Mouse (Mus musculus): ENCODE data around the gene Gtf2ird2. TPM values are rescaled to one million over a fixed set of nuclear protein-coding genes. Genes with fewer than 3 reads are reported as not detected.

Gene Gtf2ird2
- polyA plus RNA-seq, 1 experiment from 2014 or later: 7.7 TPM

DNA sequence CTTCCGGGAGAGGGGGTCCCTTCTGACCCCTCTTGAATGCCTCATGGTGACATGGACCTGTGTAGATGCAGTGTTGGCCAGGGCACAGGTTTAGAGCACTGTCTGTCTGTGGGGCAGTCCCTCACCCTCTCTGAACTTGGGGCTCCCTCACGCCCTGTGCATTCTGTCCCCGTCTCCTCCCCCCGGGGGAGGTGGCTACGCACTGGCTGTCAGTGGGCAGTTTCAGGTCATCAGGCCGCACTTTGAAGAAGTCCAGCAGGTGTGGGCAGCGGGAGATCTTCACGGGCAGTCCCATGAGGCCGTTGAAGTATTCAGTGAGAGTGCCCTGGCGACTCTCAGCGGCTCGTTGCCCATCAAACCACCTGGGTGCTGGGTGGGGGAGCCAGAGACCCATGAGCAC lies 43.1 kb downstream of the Gtf2ird2 start:
- Histone ChIP-seq H3K4me2 (no peak overlapping the region), H3K27ac (no peak overlapping the region), H3K36me3 (no peaks in the 10 kb centered on the region), H3K4me3 (replicated peaks) (no peak overlapping the region), H3K27me3 (replicated peaks) (no peaks in the 10 kb centered on the region; the same call in 1 of the 2 replicates), H3K9ac (no peak overlapping the region), H3K4me1 (peaks cover 12% of the 10 kb centered on the region), H3K9me3 (no peaks in the 10 kb centered on the region)
- no peak for ATAC-seq (ENCODE audit: insufficient read depth, low FRiP score, low read depth)
- 57% methylated on average over 12 of the region's 12 CpGs for WGBS

DNA sequence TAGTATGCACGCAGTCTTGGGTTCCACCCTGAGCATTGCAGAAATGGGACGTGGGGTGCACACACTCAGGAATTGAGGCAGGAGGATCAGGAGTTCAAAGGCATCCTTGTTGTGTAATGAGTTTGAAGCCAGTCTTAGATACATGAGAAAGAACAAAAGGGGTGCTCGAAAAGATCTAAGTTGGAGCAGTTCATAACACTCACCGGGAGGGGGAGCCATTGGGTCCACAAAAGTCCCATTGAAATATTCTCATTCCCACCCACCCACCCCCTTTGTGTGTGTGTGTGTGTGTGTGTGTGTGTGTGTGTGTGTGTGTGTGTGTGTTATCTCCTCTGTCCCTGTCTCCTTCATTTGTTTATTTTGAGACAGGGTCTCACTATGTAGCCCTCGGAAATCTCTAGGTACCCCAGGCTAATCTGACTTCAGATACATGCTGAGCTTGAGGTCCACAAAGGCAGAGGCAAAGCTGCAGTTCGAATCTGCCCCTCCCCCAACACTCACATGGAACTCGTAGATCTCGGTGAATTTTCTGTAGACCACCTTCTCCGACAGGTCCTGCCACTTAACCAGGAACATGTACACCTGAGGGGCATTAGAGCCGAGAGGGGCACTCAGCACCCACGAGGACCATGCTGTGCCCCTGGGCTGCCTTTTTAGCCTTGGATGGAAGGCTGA lies 43.9 kb downstream of the Gtf2ird2 start:
- Histone ChIP-seq H3K27me3 (replicated peaks) (no peaks in the 10 kb centered on the region; the same call in 1 of the 2 replicates), H3K4me3 (replicated peaks) (peak overlapping the region; percentile 11; the same call in 1 of the 2 replicates), H3K27ac (no peak overlapping the region), H3K9ac (no peak overlapping the region), H3K4me1 (0 out of 2 replicates have a peak, but pooled peaks cover 14% of the 10 kb centered on the region), H3K36me3 (no peaks in the 10 kb centered on the region), H3K9me3 (no peaks in the 10 kb centered on the region), H3K4me2 (0 out of 2 replicates have a peak overlapping the region, but pooled peaks have one; percentile 3)
- 44% methylated on average over 10 of the region's 11 CpGs for whole genome bisulfite sequencing
- no peak for ATAC-seq (ENCODE audit: insufficient read depth, low FRiP score, low read depth)

DNA sequence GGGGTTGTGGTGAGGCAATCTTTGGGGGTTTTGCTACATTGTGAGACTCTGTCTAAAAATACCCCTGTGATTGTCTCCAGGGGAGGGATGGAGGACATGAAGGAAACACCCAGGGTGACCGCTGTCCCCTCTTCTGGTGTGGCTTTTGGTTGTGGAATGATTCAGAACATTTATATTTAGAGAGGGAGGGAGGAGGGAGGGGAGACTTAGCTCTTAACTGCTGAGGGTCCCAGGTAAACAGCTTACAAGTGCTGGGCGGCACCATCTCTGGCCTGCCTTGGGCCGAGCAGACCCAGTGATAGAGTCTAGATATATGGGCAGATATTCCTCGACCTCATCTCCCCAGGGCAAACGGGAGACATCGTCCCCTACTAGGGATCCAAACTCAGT lies 44.4 kb downstream of the Gtf2ird2 start:
- no peaks in the 10 kb centered on the region for H3K36me3 ChIP-seq

DNA sequence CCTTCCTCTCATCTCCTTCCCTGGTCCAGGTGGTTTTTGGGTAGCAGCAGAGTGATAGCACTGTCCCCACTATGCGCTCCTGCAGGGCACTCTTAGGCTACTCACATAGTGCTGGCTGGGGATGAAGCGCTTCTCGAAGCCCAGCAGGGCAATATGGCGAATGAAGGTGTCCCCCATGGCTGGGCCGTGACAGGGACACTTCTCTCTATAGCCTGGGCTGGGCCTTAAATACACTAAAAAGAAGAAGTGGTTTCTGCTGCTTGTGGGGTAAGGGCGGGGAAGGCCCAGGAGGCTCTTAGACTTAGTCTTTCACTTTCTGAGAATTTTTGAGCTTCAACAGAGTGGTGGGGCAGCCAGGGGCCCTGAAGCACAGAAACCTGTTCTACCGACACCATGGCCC lies 45.6 kb downstream of the Gtf2ird2 start, which contains the start of gene Ncf1:
Ncf1 (minus strand) TSS at position 235 of the 400 bp plus-strand sequence.
- Histone ChIP-seq H3K27me3 (replicated peaks) (no peaks in the 10 kb centered on the region), H3K9me3 (no peaks in the 10 kb centered on the region), H3K4me3 (replicated peaks) (peak within 1 kb of the TSS; percentile 11; the same call in 1 of the 2 replicates), H3K4me2 (no peak within 1 kb of the TSS), H3K9ac (no peak within 1 kb of the TSS), H3K27ac (no peak within 1 kb of the TSS), H3K4me1 (0 out of 2 replicates have a peak, but pooled peaks cover 18% of the 10 kb centered on the region), H3K36me3 (no peaks in the 10 kb centered on the region)
- ATAC-seq (ENCODE audit: insufficient read depth, low FRiP score, low read depth): no peak
- 76% methylated on average over 7 of the region's 7 CpGs for WGBS

More for the DNA sequence above, 44.4 kb downstream of the Gtf2ird2 start:
- Histone ChIP-seq H3K4me1 (0 out of 2 replicates have a peak, but pooled peaks cover 18% of the 10 kb centered on the region), H3K9ac (no peak overlapping the region), H3K27ac (no peak overlapping the region), H3K9me3 (no peaks in the 10 kb centered on the region), H3K4me3 (replicated peaks) (peak overlapping the region; percentile 11; the same call in 1 of the 2 replicates), H3K4me2 (0 out of 2 replicates have a peak overlapping the region, but pooled peaks have one; percentile 3), H3K27me3 (replicated peaks) (no peaks in the 10 kb centered on the region; the same call in 1 of the 2 replicates)
- no peak for ATAC-seq (ENCODE audit: insufficient read depth, low FRiP score, low read depth)
- WGBS: 76% methylated on average over 6 of the region's 6 CpGs

DNA sequence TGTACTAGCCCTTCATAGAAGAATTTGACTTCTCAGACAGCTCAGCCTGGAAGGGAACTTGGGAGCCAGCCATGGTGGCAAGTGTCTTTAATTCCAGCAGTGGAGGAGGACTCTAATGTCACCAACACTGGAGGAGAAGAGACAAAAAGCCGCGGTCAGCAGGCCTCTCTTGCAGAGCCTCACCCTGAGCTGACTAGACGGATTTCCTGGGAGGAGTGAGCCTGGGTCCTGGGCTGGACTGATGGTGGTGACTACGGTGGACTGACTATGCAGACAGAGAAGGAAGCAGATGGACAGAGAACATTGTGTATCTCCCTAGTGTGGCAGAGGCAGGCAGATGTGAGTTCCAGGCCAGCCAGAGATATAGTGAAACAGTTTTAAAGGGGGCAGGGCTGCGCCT lies 47.6 kb downstream of the Gtf2ird2 start:
- Histone ChIP-seq H3K9ac (no peak overlapping the region), H3K4me1 (peaks cover 35% of the 10 kb centered on the region), H3K4me3 (replicated peaks) (no peak overlapping the region), H3K9me3 (no peaks in the 10 kb centered on the region), H3K4me2 (no peak overlapping the region), H3K27me3 (replicated peaks) (no peaks in the 10 kb centered on the region), H3K27ac (peak overlapping the region; percentile 21; the same call in 1 of the 2 replicates), H3K36me3 (no peaks in the 10 kb centered on the region)
- 76% methylated on average over 5 of the region's 5 CpGs for WGBS
- ATAC-seq (ENCODE audit: insufficient read depth, low FRiP score, low read depth): no peak

DNA sequence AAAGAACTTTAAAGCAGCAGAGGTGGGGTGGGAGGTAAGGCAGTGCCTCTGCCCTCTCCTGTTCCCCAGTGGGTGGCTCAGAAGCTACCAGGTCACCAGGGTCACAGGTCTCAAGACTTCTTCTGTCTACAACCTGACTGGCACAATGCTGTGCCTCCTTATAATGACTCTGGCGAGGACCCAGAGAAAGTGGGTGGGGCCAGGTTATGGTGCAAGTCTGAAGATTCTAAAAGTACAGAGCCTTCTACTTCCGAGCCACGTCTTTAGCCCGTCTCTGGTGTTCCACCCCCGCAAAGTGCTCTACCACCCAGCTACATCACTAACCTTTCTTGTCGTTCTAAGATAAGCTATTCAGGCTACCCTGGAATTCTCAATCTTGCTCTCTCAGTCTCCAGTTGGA lies 48.3 kb downstream of the Gtf2ird2 start:
- no peak for ATAC-seq (ENCODE audit: insufficient read depth, low FRiP score, low read depth)
- H3K27me3 ChIP-seq (replicated peaks): no peaks in the 10 kb centered on the region
- H3K9ac ChIP-seq: no peak overlapping the region
- no peak overlapping the region for H3K4me2 ChIP-seq
- H3K4me3 ChIP-seq (replicated peaks): no peak overlapping the region
- H3K4me1 ChIP-seq: peaks cover 30% of the 10 kb centered on the region
- no peaks in the 10 kb centered on the region for H3K9me3 ChIP-seq
- 48% methylated on average over 6 of the region's 6 CpGs for WGBS
- H3K27ac ChIP-seq: peak overlapping the region; percentile 60; the same call in 1 of the 2 replicates
- peaks cover 3% of the 10 kb centered on the region; the same call in 1 of the 2 replicates for H3K36me3 ChIP-seq

DNA sequence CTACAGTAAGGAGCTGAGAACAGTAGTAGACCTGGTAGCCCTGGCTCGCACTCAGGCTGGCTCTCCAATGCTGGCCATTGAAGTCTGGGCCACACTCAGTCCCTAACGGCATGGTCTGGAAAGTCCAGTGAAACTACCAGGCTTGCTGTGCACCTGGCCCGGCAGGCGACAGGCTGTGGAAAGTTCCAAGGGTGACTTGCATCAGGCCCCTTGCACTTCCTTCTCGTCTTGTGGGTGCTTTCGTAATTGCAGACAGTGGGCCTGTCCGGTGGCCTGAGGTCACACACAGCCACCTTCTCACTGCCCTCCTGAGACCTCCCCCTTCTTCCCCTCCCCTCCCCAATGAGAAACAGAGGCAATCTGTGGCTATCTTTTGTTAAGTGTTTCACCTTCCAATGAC lies 48.7 kb downstream of the Gtf2ird2 start:
- no peak overlapping the region for H3K4me2 ChIP-seq
- peaks cover 30% of the 10 kb centered on the region for H3K4me1 ChIP-seq

DNA sequence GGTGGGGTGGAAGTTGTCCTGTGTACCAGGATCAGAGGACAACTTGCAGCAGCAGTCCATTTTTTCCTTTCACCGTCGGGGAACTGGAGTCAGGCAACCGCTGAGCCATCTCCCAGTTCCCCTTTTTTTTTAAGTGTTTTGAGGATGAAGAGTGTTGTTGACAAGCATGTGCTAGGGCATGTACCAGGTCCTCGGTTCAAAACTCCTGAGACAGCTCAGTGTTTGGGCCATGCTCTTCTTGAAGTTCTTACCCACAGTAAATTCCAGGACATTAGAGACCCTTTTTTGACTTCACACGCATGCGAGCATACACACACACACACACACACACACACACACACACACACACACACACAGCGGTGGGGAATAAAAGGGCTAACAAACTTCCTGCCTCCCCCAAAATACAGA lies 49.4 kb downstream of the Gtf2ird2 start:
- Histone ChIP-seq H3K4me1 (peaks cover 30% of the 10 kb centered on the region), H3K4me3 (replicated peaks) (no peak overlapping the region), H3K27me3 (replicated peaks) (no peaks in the 10 kb centered on the region), H3K9me3 (no peaks in the 10 kb centered on the region), H3K9ac (no peak overlapping the region), H3K36me3 (peaks cover 15% of the 10 kb centered on the region), H3K27ac (peak overlapping the region; percentile 60; the same call in 1 of the 2 replicates), H3K4me2 (no peak overlapping the region)
- WGBS: 41% methylated on average over 7 of the region's 7 CpGs
- no peak for ATAC-seq (ENCODE audit: insufficient read depth, low FRiP score, low read depth)

More for the DNA sequence above, 48.7 kb downstream of the Gtf2ird2 start:
- H3K4me3 ChIP-seq (replicated peaks): no peak overlapping the region
- ATAC-seq (ENCODE audit: insufficient read depth, low FRiP score, low read depth): peak; percentile 24; the same call in 1 of the 2 replicates
- peaks cover 8% of the 10 kb centered on the region; the same call in 1 of the 2 replicates for H3K36me3 ChIP-seq
- no peaks in the 10 kb centered on the region for H3K9me3 ChIP-seq
- WGBS: 26% methylated on average over 7 of the region's 7 CpGs
- H3K9ac ChIP-seq: no peak overlapping the region
- peak overlapping the region; percentile 60 for H3K27ac ChIP-seq
- no peaks in the 10 kb centered on the region for H3K27me3 ChIP-seq (replicated peaks)

DNA sequence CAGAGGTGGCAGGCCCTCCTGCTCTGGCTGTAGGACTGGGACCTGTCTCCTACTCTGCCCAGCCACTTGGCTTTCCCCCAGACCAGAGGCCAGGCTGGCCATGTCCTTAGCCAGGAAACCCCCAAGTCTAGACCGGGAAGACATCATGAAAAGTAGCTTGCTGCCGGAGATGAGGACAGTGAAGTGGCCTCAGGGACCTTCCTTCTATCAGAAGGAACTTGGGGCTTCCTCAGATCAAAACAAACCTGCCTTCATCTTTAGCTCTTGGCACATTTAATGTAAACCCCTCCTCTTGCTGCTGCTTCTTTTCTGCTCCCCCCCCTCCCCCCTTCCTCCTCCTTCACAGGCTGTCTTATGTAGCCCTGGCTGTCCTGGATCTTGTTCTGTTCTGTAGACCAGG lies 50.4 kb downstream of the Gtf2ird2 start:
- peak overlapping the region; percentile 40 for H3K27ac ChIP-seq
- H3K4me3 ChIP-seq (replicated peaks): no peak overlapping the region
- H3K9ac ChIP-seq: no peak overlapping the region
- H3K36me3 ChIP-seq: peaks cover 24% of the 10 kb centered on the region
- WGBS: 45% methylated on average over 2 of the region's 2 CpGs
- no peaks in the 10 kb centered on the region for H3K9me3 ChIP-seq
- no peak overlapping the region for H3K4me2 ChIP-seq
- ATAC-seq (ENCODE audit: insufficient read depth, low FRiP score, low read depth): no peak
- H3K27me3 ChIP-seq (replicated peaks): no peaks in the 10 kb centered on the region
- peaks cover 30% of the 10 kb centered on the region for H3K4me1 ChIP-seq

DNA sequence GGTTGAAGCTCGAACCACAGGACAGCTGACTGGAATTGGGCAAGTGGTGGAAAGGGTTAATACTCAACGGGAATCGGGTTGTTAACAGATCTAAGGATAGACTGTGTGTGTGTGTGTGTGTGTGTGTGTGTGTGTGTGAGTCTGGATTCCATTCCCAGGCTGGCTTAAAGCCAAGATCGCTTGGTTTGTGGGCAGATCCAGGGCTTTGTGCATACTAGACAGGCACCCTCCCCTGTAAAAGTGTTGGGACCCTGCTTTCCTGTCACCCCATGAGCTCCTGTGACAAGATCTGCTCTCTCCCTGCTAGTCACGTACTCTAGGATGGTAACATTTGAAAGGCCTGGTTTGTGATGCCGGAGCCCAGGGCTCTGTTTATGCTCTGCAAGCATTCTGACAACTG lies 51.3 kb downstream of the Gtf2ird2 start:
- Histone ChIP-seq H3K27me3 (replicated peaks) (no peaks in the 10 kb centered on the region), H3K27ac (peak overlapping the region; percentile 49), H3K9me3 (no peaks in the 10 kb centered on the region), H3K9ac (no peak overlapping the region), H3K4me2 (no peak overlapping the region), H3K36me3 (peaks cover 33% of the 10 kb centered on the region), H3K4me3 (replicated peaks) (no peak overlapping the region), H3K4me1 (peaks cover 30% of the 10 kb centered on the region)
- WGBS: 24% methylated on average over 6 of the region's 6 CpGs
- no peak for ATAC-seq (ENCODE audit: insufficient read depth, low FRiP score, low read depth)

DNA sequence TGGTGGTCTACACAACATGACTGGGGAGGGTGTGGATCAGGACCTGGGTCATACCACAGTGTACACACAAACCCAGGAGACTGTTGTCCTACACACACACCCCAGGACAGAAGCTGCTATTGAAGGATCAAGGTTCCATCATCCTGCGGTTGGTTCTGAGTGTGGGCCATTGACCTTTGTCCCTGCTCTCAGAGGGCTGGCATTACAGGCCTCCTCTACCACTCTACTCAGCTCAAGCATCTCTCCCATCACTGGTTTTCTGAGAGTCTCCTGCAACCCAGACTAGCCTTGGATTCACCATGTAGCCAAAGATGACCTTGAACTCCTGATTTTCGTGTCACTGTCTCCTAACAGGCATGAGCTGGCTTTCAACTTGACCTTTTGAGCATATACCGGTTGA lies 52.4 kb downstream of the Gtf2ird2 start:
- H3K36me3 ChIP-seq: peaks cover 44% of the 10 kb centered on the region
- H3K27ac ChIP-seq: peak overlapping the region; percentile 49; the same call in 1 of the 2 replicates
- WGBS: 74% methylated on average over 3 of the region's 3 CpGs

DNA sequence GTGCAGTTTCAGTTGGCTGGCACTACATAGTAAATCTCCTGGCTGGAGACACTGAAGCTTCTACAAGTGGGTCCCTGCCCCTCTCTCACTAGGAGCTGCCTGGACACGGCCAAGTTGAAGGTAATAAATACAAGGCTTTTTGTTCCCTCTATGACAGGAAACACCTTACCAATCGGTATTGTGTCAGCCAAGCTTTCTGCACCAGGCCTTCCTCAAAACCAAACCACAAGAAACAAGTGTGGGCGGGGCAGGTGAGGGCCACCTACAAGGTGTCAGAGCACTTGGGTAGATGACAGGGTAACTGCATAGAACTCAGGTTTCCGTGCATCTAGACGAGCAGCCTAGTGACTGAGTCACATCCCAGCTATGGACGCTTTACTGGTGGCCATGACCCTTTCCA lies 53.0 kb downstream of the Gtf2ird2 start:
- 71% methylated on average over 6 of the region's 6 CpGs for WGBS
- H3K9me3 ChIP-seq: no peaks in the 10 kb centered on the region
- no peak overlapping the region for H3K27ac ChIP-seq
- H3K27me3 ChIP-seq (replicated peaks): no peaks in the 10 kb centered on the region
- peaks cover 30% of the 10 kb centered on the region for H3K4me1 ChIP-seq
- no peak overlapping the region for H3K4me3 ChIP-seq (replicated peaks)
- ATAC-seq (ENCODE audit: insufficient read depth, low FRiP score, low read depth): no peak
- peaks cover 49% of the 10 kb centered on the region for H3K36me3 ChIP-seq
- H3K9ac ChIP-seq: no peak overlapping the region
- H3K4me2 ChIP-seq: no peak overlapping the region

More for the DNA sequence above, 52.4 kb downstream of the Gtf2ird2 start:
- Histone ChIP-seq H3K9ac (no peak overlapping the region), H3K9me3 (no peaks in the 10 kb centered on the region), H3K4me3 (replicated peaks) (no peak overlapping the region), H3K4me1 (peaks cover 30% of the 10 kb centered on the region), H3K27me3 (replicated peaks) (no peaks in the 10 kb centered on the region), H3K4me2 (no peak overlapping the region)
- no peak for ATAC-seq (ENCODE audit: insufficient read depth, low FRiP score, low read depth)
